Mouse (Mus musculus) cortical plate, adult 2 months (tissue): ENCODE results near the gene Magea8.
"Not testable (repeated sequence)": the region's sequence is repeated elsewhere in the genome, so short reads cannot be mapped to it uniquely, and the experiment has no call there.

ENCODE experiments used
- CTCF ChIP-seq: fragments of 200-500 bp; IDR thresholded peaks from 2 replicates; pipeline ENCODE4 v1.5.1; 2011; ENCODE audit warnings: mild to moderate bottlenecking, control low read depth, low read length; ENCODE audit not compliant: insufficient read depth; ENCODE audit errors: extremely low read depth
- POLR2A ChIP-seq: fragments of 200-500 bp; IDR thresholded peaks from 2 replicates; pipeline ENCODE4 v1.6.1; 2011; ENCODE audit warnings: mild to moderate bottlenecking, low read length, control low read depth; ENCODE audit not compliant: insufficient read depth; ENCODE audit errors: extremely low read depth

DNA sequence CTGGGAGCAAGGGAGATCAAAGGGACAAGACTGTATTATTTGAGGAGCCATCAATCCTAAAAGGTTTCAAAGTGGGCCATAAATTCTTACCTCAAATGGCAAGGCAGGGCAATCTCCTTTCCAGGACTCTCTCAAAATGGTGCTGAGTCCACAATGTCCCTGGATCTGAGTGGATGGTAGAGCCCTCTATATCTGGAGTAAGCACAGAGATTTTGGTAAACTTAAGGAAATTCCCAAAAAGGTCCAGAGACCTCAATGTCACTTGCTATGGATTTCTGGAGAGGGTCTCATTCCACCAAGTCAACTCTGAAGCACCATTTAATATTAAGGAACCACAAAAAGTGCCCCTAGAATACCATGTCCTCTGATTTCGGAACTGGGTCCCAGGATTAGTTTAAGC is 59.8 kb downstream of the Magea8 start, which contains the start of gene Magea6:
- TF ChIP-seq CTCF, POLR2A: not testable (repeated sequence)
